25 mouse cellular contexts compared by ENCODE assay signal in genomic region chrX:169034390-169034789, GRCm38 (mm10).
DNase-seq lines count a peak whose midpoint lies in the region; ATAC-seq and TF ChIP-seq lines count a peak whose summit lies in the region.
"Had no signal": no experiment of that assay in that cellular context is flagged by ENCODE, and none has a peak within 500 bp of the region (broad histone marks: within the 10 kb centered on the region; RNA-seq: fewer than 3 reads in every experiment).

No protein-coding gene starts in this region.

- H3K4me3 ChIP-seq in midbrain, postnatal 0 days (ENCODE audit: low read depth, low read length): no peak overlapping the region
- no peak overlapping the region for H3K4me3 ChIP-seq in embryonic facial prominence, embryonic 10.5 days
- H3K4me3 ChIP-seq: embryonic facial prominence, embryonic 13.5 days; erythroblast, embryonic 14.5 days; forebrain, embryonic 10.5 days; forebrain, embryonic 13.5 days; hindbrain, embryonic 10.5 days; hindbrain, embryonic 13.5 days had no signal

- H3K4me1 ChIP-seq in midbrain, postnatal 0 days (ENCODE audit: insufficient read depth, low read length): no peaks in the 10 kb centered on the region
- H3K4me1 ChIP-seq in embryonic facial prominence, embryonic 10.5 days: no peaks in the 10 kb centered on the region
- H3K4me1 ChIP-seq: embryonic facial prominence, embryonic 13.5 days; forebrain, embryonic 10.5 days; forebrain, embryonic 13.5 days; hindbrain, embryonic 10.5 days; hindbrain, embryonic 13.5 days had no signal

- no peak overlapping the region for H3K9ac ChIP-seq in midbrain, postnatal 0 days (replicated peaks; ENCODE audit: low read length, poor library complexity, severe bottlenecking)
- H3K9ac ChIP-seq: embryonic facial prominence, embryonic 13.5 days; forebrain, embryonic 13.5 days; hindbrain, embryonic 13.5 days had no signal

- peak; percentile 49 for DNase-seq in A20 (ENCODE audit: low read depth, low spot score)
- peak; percentile 20 to 28 for DNase-seq in B cell, adult 2 months
- no peak for DNase-seq in midbrain, postnatal 0 days (ENCODE audit: low spot score)
- DNase-seq in embryonic facial prominence, embryonic 10.5 days (ENCODE audit: low spot score): no peak
- no peak for DNase-seq in urinary bladder, postnatal 4 days (ENCODE audit: low spot score in 2 of 2)
- DNase-seq in ovary, postnatal 36 days (ENCODE audit: low spot score): no peak
- DNase-seq: adrenal gland, adult 8-10 months; adrenal gland, postnatal 36 days; cerebellum, adult 18-20 months; cerebellum, adult 9-10 months; cerebellum, postnatal 14 days; gastrocnemius, postnatal 10 days; gastrocnemius, postnatal 36 days; heart, adult 11 months had no signal

- peak; percentile 63 for ATAC-seq in granulocyte monocyte progenitor cell, adult 5-6 weeks (replicated peaks; ENCODE audit: poor library complexity, severe bottlenecking)
- ATAC-seq in megakaryocyte progenitor cell, adult 5-6 weeks (replicated peaks; ENCODE audit: poor library complexity): peak; percentile 14; the same call in 1 of the 2 replicates
- no peak for ATAC-seq in midbrain, postnatal 0 days (ENCODE audit: low FRiP score)
- ATAC-seq: forebrain, embryonic 13.5 days; forebrain, embryonic 16.5 days; hindbrain, embryonic 16.5 days had no signal

- TF ChIP-seq CTCF in midbrain, postnatal 0 days (IDR thresholded peaks at IDR 0.05): no peak

- H3K36me3 ChIP-seq in midbrain, postnatal 0 days (ENCODE audit: insufficient read depth, low read length): no peaks in the 10 kb centered on the region
- no peaks in the 10 kb centered on the region for H3K36me3 ChIP-seq in embryonic facial prominence, embryonic 10.5 days (replicated peaks)
- H3K36me3 ChIP-seq: embryonic facial prominence, embryonic 13.5 days; forebrain, embryonic 10.5 days; hindbrain, embryonic 10.5 days; hindbrain, embryonic 13.5 days had no signal

- 97% methylated on average over 1 of the region's 1 CpGs for WGBS in midbrain, postnatal 0 days
- 93% methylated on average over 1 of the region's 1 CpGs for WGBS in embryonic facial prominence, embryonic 10.5 days

- H3K4me2 ChIP-seq in midbrain, postnatal 0 days (ENCODE audit: low read depth, low read length, poor library complexity, severe bottlenecking): no peak overlapping the region
- H3K4me2 ChIP-seq: embryonic facial prominence, embryonic 13.5 days; forebrain, embryonic 13.5 days; heart, embryonic 11.5 days; hindbrain, embryonic 13.5 days had no signal

- H3K27ac ChIP-seq in midbrain, postnatal 0 days (ENCODE audit: low read depth, low read length): no peak overlapping the region
- no peak overlapping the region for H3K27ac ChIP-seq in embryonic facial prominence, embryonic 10.5 days (replicated peaks)
- H3K27ac ChIP-seq: embryonic facial prominence, embryonic 13.5 days; forebrain, embryonic 10.5 days; forebrain, embryonic 13.5 days; hindbrain, embryonic 10.5 days; hindbrain, embryonic 13.5 days had no signal

- H3K27me3 ChIP-seq in midbrain, postnatal 0 days (ENCODE audit: insufficient read depth, low read length): peaks cover 11% of the 10 kb centered on the region
- H3K27me3 ChIP-seq in embryonic facial prominence, embryonic 10.5 days (replicated peaks; ENCODE audit: low read depth, poor library complexity, severe bottlenecking): peaks cover 87% of the 10 kb centered on the region

- no peaks in the 10 kb centered on the region for H3K9me3 ChIP-seq in midbrain, postnatal 0 days (ENCODE audit: low read length)
- H3K9me3 ChIP-seq in embryonic facial prominence, embryonic 10.5 days: no peaks in the 10 kb centered on the region
- H3K9me3 ChIP-seq: embryonic facial prominence, embryonic 13.5 days; forebrain, embryonic 10.5 days; forebrain, embryonic 13.5 days; hindbrain, embryonic 10.5 days; hindbrain, embryonic 13.5 days had no signal

Comparison
In these comparisons a context has a peak if more than half of its experiments do, and no peak if none do; other contexts are left out.
1. DNase-seq: peak in A20 (single experiment) and B cell, adult 2 months (2 of 2); none in midbrain, postnatal 0 days (single experiment), embryonic facial prominence, embryonic 10.5 days (single experiment), urinary bladder, postnatal 4 days (0 of 2) and ovary, postnatal 36 days (single experiment).